Comparison of ENCODE assay signal across 9 mouse cellular contexts in the genomic region with DNA sequence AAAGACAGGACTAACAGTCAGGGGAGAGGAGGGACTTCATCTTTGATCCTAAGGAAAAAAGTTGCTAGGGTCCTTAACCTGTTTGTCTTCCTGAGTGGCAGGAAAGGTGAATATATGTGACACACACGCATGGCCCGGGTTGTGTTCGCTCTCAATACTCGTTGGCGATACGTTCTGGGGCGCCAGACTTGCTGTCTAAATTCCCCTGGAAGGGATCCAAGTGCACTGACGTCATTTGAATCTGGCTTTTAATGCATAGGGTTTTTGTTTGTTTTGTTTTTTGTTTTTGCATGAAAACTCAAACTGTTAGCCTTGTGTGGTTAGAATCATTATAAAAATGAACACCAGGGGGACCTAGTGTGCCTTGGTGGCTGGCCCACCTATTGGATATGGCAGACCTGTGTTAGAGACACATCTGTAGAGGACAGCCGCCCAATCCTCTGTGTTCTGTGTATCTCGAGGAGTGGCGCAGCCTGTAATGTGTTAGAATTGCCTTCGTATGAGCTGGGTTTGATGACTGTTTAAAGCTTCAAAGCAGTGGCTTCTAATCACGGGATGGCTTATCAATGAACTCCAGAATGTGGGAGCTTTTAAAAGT. TPM values are rescaled to one million over a fixed set of nuclear protein-coding genes. Genes with fewer than 3 reads are reported as not detected.
DNase-seq lines count a peak whose midpoint lies in the region; ATAC-seq and TF ChIP-seq lines count a peak whose summit lies in the region.
"Had no signal": no experiment of that assay in that cellular context is flagged by ENCODE, and none has a peak within 500 bp of the region (broad histone marks: within the 10 kb centered on the region; RNA-seq: fewer than 3 reads in every experiment).

No protein-coding gene starts in this region.

- no peaks in the 10 kb centered on the region for H3K9me3 ChIP-seq in E14TG2a.4 (ENCODE audit: low read length)
- no peaks in the 10 kb centered on the region for H3K9me3 ChIP-seq in heart, embryonic 16.5 days (replicated peaks; ENCODE audit: control insufficient read depth, low read length)
- H3K9me3 ChIP-seq in neural tube, embryonic 14.5 days (ENCODE audit: control insufficient read depth, low read length), result no peaks in the 10 kb centered on the region
- H3K9me3 ChIP-seq: megakaryocyte, embryonic 14.5 days had no signal

- H3K4me1 ChIP-seq in E14TG2a.4 (replicated peaks; ENCODE audit: low read depth, low read length), result peaks cover 14% of the 10 kb centered on the region
- peaks cover 7% of the 10 kb centered on the region for H3K4me1 ChIP-seq in heart, embryonic 16.5 days (ENCODE audit: control insufficient read depth, insufficient read depth, low read length)
- H3K4me1 ChIP-seq in liver, adult 2 months (ENCODE audit: control insufficient read depth, insufficient read depth, low read length), result 0 out of 2 replicates have a peak, but pooled peaks cover 2% of the 10 kb centered on the region
- H3K4me1 ChIP-seq in neural tube, embryonic 14.5 days (ENCODE audit: control insufficient read depth, insufficient read depth, low read length), result no peaks in the 10 kb centered on the region

- DNase-seq in kidney, adult 18-20 months, result peak; percentile 25
- no peak for DNase-seq in kidney, adult 11 months
- DNase-seq in c-Kit-positive CD71-positive TER-119-positive erythroid progenitor cells, embryonic 14.5 days (ENCODE audit: low spot score), result peak; percentile 72
- peak; percentile 53 for DNase-seq in liver, adult 2 months (ENCODE audit: extremely low read depth, low read depth, low spot score)
- DNase-seq in right cerebral cortex, postnatal 10 days (ENCODE audit: low spot score in 2 of 2), result no peak

- peak; percentile 47 for TF ChIP-seq CTCF in E14TG2a.4 (conservative IDR thresholded peaks at IDR 0.05; ENCODE audit: low read length)
- TF ChIP-seq CTCF in liver, adult 2 months (IDR thresholded peaks at IDR 0.05; ENCODE audit: low read depth, low read length), result peak; percentile 61

- TF ChIP-seq POLR2A in liver, adult 2 months (IDR thresholded peaks at IDR 0.05; ENCODE audit: extremely low read depth, insufficient read depth, low read length), result no peak

- H3K9ac ChIP-seq in heart, embryonic 16.5 days (ENCODE audit: low read length), result peak overlapping the region; percentile 13; the same call in 1 of the 2 replicates
- H3K9ac ChIP-seq in liver, adult 2 months (ENCODE audit: low read depth, low read length), result no peak overlapping the region
- H3K9ac ChIP-seq in neural tube, embryonic 14.5 days (replicated peaks; ENCODE audit: low read depth, low read length), result no peak overlapping the region

- H3K4me2 ChIP-seq in heart, embryonic 16.5 days (ENCODE audit: low read depth, low read length), result no peak overlapping the region
- no peak overlapping the region for H3K4me2 ChIP-seq in neural tube, embryonic 14.5 days (ENCODE audit: low read depth, low read length)

- H3K79me2 ChIP-seq in liver, adult 2 months (ENCODE audit: control insufficient read depth, insufficient read depth, low read length), result no peaks in the 10 kb centered on the region

- no peaks in the 10 kb centered on the region for H3K36me3 ChIP-seq in E14TG2a.4 (ENCODE audit: insufficient read depth, low read length)
- H3K36me3 ChIP-seq in heart, embryonic 16.5 days (ENCODE audit: control insufficient read depth, insufficient read depth), result no peaks in the 10 kb centered on the region
- H3K36me3 ChIP-seq in liver, adult 2 months (ENCODE audit: control insufficient read depth, insufficient read depth, low read length), result no peaks in the 10 kb centered on the region
- H3K36me3 ChIP-seq in neural tube, embryonic 14.5 days (ENCODE audit: control insufficient read depth, insufficient read depth, low read length), result no peaks in the 10 kb centered on the region

- H3K4me3 ChIP-seq in E14TG2a.4 (replicated peaks; ENCODE audit: low read length), result no peak overlapping the region
- no peak overlapping the region for H3K4me3 ChIP-seq in heart, embryonic 16.5 days (ENCODE audit: low read length)
- H3K4me3 ChIP-seq in liver, adult 2 months (ENCODE audit: insufficient read depth, low read depth, low read length), result no peak overlapping the region
- H3K4me3 ChIP-seq in neural tube, embryonic 14.5 days (ENCODE audit: low read depth, low read length), result no peak overlapping the region
- H3K4me3 ChIP-seq: megakaryocyte, embryonic 14.5 days had no signal

- 0 out of 2 replicates have a peak, but pooled peaks have one; percentile 57 for ATAC-seq in heart, embryonic 16.5 days (replicated peaks; ENCODE audit: extremely low read depth, insufficient read depth, low FRiP score)
- peak; percentile 38; the same call in 1 of the 2 replicates for ATAC-seq in neural tube, embryonic 14.5 days (ENCODE audit: low read depth)

- H3K27ac ChIP-seq in heart, embryonic 16.5 days (ENCODE audit: low read length), result no peak overlapping the region
- no peak overlapping the region for H3K27ac ChIP-seq in liver, adult 2 months (replicated peaks; ENCODE audit: insufficient read depth, low read depth, low read length)
- H3K27ac ChIP-seq in neural tube, embryonic 14.5 days (ENCODE audit: low read depth, low read length), result no peak overlapping the region

- WGBS in heart, embryonic 16.5 days, result 36% methylated on average over 13 of the region's 13 CpGs
- WGBS in liver, adult 2 months, result 46% methylated on average over 13 of the region's 13 CpGs
- WGBS in neural tube, embryonic 14.5 days, result 51% methylated on average over 13 of the region's 13 CpGs

- peaks cover 8% of the 10 kb centered on the region for H3K27me3 ChIP-seq in E14TG2a.4 (ENCODE audit: insufficient read depth, low read length)
- H3K27me3 ChIP-seq in heart, embryonic 16.5 days (ENCODE audit: control insufficient read depth, insufficient read depth, low read length), result no peaks in the 10 kb centered on the region
- H3K27me3 ChIP-seq in liver, adult 2 months (ENCODE audit: control insufficient read depth, insufficient read depth, low read length), result no peaks in the 10 kb centered on the region
- no peaks in the 10 kb centered on the region for H3K27me3 ChIP-seq in neural tube, embryonic 14.5 days (ENCODE audit: control insufficient read depth, insufficient read depth, low read length)
- H3K27me3 ChIP-seq: megakaryocyte, embryonic 14.5 days had no signal

RNA-seq across cellular contexts. Expression of gene Amz2, which starts 19.8 kb away (rescaled TPM):
- 34.9 and 39.8 TPM in 2 replicates for polyA plus RNA-seq in heart, embryonic 16.5 days (2015; fragmentation: Nextera tagmentation; extraction: Ambion mirVana)
- total RNA-seq in liver, adult 2 months (2014; rRNA removed), result 10.8 and 16.0 TPM in 2 replicates
- polyA plus RNA-seq in liver, adult 2 months (2012; rRNA removed), result 13.3 and 14.8 TPM in 2 replicates
- polyA plus RNA-seq in neural tube, embryonic 14.5 days (2014; fragmentation: Nextera tagmentation; extraction: Ambion mirVana), result 59.1 and 59.8 TPM in 2 replicates

RNA-seq across cellular contexts. Expression of gene Arsg, which starts 27.6 kb away (rescaled TPM):
- polyA plus RNA-seq in heart, embryonic 16.5 days (2015; fragmentation: Nextera tagmentation; extraction: Ambion mirVana), result 3.6 TPM in 2 replicates
- total RNA-seq in liver, adult 2 months (2014; rRNA removed), result 8.1 and 9.9 TPM in 2 replicates
- 8.5 and 9.1 TPM in 2 replicates for polyA plus RNA-seq in liver, adult 2 months (2012; rRNA removed)
- polyA plus RNA-seq in neural tube, embryonic 14.5 days (2014; fragmentation: Nextera tagmentation; extraction: Ambion mirVana), result 2.9 and 3.5 TPM in 2 replicates

RNA-seq across cellular contexts. Expression of gene Slc16a6, which starts 27.9 kb away (rescaled TPM):
- polyA plus RNA-seq in heart, embryonic 16.5 days (2015; fragmentation: Nextera tagmentation; extraction: Ambion mirVana), result 5.2 and 7.0 TPM in 2 replicates
- 1.4 and 1.5 TPM in 2 replicates for total RNA-seq in liver, adult 2 months (2014; rRNA removed)
- 1.9 and 2.2 TPM in 2 replicates for polyA plus RNA-seq in liver, adult 2 months (2012; rRNA removed)
- polyA plus RNA-seq in neural tube, embryonic 14.5 days (2014; fragmentation: Nextera tagmentation; extraction: Ambion mirVana), result 3.3 and 4.5 TPM in 2 replicates

RNA-seq across cellular contexts. Expression of gene 9930022D16Rik, which starts 31.8 kb away (rescaled TPM):
- not detected in 2 replicates for polyA plus RNA-seq in heart, embryonic 16.5 days (2015; fragmentation: Nextera tagmentation; extraction: Ambion mirVana)
- total RNA-seq in liver, adult 2 months (2014; rRNA removed), result not detected in 2 replicates
- not detected in 2 replicates for polyA plus RNA-seq in liver, adult 2 months (2012; rRNA removed)
- polyA plus RNA-seq in neural tube, embryonic 14.5 days (2014; fragmentation: Nextera tagmentation; extraction: Ambion mirVana), result not detected in 2 replicates

Comparison
In these comparisons a context has a peak if more than half of its experiments do, and no peak if none do; other contexts are left out.
1. DNase-seq: peak in kidney, adult 18-20 months (single experiment), c-Kit-positive CD71-positive TER-119-positive erythroid progenitor cells, embryonic 14.5 days (single experiment) and liver, adult 2 months (single experiment); none in kidney, adult 11 months (single experiment) and right cerebral cortex, postnatal 10 days (0 of 2).